Mouse (Mus musculus): Measurements from ENCODE around the gene Pip5k1a.
"Not testable (repeated sequence)": the region's sequence is repeated elsewhere in the genome, so short reads cannot be mapped to it uniquely, and the experiment has no call there.

Gene Pip5k1a

DNA sequence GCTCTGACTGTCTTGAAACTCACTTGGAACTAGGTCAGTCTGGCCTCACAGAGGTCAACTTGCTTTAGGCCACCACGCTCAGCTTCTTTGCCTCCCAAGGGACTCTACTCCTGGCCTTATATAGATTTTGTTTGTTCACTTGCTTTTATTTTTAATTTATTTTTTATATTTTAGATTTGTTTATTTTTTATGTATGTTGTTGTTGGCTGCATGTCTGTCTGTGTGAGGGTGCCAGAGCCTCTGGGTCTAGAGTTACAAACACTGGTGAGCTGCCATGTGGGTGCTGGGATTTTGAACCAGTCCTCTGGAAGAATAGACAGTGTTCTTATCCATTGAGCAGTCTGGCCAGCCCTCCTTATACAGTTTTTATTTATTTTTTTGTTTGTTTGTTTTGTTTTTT is 6.0 kb upstream of the Pip5k1a start:
- no peak for DNase-seq (ENCODE audit: low read depth, low spot score)

DNA sequence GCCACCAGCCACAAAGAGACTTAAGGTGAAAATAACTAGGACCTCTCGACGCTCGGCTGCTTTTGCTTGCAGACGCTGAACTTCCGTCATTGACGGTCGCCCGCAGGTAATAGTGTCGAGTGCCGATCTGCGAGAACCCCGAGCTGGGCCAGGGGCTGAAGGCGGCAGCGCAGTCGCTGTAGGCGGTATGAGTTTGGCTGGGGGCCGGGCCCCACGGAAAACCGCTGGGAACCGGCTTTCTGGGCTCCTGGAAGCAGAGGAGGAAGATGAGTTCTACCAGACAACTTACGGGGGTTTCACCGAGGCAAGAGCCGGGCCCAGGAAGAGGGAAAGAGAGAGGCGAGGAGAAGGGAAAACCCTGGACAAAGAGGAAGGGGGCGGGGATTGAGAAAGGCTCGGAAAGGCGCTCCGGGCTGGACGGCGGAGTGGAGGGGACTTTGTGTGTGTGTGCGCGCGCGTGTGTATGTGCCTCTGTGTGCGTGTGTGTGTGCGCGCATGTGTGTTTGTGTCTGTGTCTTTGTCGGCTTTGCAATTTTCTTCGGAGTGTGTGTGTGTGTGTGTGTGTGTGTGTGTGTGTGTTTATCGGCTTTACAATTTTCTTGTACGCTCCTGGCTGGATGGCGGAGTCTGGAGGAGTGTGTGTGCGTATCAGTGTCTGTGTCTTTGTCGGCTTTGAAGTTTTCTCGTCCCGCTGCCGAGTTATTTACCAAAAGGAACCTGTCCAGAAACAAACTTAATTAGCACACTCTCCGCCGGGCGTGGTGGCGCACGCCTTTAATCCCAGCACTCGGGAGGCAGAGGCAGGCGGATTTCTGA is 4.4 kb upstream of the Pip5k1a start, which contains the start of gene Vps72:
Vps72 (plus strand) TSS at position 112 of the 816 bp plus-strand sequence.
- peak; percentile 97 for DNase-seq (ENCODE audit: low read depth, low spot score)

GRCm38 (mm10) chr3:95107898-95108297 is 1.2 kb upstream of the Pip5k1a start:
- DNase-seq (ENCODE audit: low read depth, low spot score) = no peak

- not testable (repeated sequence) for DNase-seq (ENCODE audit: low read depth, low spot score)
These were observed 578 bp upstream of the Pip5k1a start for GRCm38 (mm10) chr3:95107308-95107707.

DNA sequence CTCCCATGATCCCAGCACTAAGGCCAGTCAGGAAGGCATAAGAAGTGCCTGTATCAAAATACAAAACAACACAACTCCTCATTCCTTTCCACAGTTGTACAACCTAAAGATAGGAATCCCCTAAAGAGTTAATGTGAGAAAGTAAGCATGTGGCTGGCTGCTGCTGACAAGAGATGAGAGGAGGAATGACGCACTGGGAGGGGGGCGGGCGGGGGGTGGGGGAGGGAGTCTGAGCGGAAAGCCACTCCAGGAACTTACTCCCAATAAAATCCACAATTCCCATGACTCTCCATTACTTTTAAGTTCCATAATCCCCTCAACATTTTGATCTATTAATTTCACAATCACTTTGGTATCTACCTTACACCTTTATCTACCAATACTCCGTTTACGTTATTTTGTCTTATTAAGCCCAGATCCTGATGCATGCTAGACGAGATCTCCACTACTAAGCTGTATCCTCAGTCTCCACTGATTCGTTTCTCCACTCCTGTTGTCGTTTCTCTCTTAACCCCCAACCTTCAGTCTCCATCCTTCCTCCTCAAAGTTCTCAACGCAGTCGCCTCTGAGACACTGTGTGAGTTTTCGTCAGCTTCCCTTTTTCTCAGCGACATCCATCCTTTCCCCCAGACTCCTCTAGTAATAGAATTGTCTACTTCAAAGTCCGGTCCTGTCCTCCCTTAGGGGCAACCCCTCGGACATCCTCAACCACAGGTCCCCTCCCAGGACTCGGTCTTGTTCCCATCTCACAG is 968 bp downstream of the Pip5k1a start:
- no peak for DNase-seq (ENCODE audit: low read depth, low spot score)

DNA sequence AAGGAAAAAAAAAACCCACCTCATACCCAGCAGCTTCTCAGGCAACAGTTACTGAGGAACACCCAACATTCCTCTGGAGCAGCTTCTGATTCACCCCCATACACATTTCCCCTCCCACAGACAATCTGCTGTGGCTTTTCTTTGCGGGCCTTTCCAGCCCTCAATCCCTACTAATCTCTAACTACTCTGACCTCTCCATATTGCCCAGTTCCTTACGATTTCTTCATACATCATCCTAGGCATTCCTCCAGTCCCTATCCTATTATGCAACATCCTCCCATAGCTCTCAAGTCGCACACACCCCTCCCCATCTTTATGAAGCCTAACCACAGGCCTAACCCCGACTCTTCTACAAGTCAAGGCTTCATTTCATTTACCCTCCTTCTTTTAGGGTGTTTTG is 1.6 kb downstream of the Pip5k1a start:
- DNase-seq (ENCODE audit: low read depth, low spot score) = no peak

- DNase-seq (ENCODE audit: low read depth, low spot score) = no peak
These were observed 5.9 kb downstream of the Pip5k1a start for GRCm38 (mm10) chr3:95100854-95101253.

DNA sequence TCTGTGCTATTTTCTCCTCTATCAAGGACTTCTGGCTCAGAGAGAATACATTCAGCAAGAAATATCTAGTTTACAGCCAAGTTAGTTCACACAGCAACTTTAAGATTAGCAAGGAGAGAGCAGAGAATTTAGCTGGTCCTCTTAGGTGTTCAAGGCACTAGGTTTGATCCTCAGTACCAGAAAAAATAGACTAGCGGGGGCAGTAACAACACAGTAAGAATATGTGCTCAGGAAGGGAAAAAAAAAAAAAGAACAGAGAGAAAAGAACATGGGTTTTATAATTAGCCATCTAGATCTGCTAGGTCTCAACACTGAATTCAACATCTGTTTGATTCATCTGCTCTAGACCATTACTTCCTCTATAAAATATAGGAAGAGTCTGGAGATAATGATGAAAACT is 18.7 kb downstream of the Pip5k1a start:
- DNase-seq (ENCODE audit: low read depth, low spot score) = no peak

DNA sequence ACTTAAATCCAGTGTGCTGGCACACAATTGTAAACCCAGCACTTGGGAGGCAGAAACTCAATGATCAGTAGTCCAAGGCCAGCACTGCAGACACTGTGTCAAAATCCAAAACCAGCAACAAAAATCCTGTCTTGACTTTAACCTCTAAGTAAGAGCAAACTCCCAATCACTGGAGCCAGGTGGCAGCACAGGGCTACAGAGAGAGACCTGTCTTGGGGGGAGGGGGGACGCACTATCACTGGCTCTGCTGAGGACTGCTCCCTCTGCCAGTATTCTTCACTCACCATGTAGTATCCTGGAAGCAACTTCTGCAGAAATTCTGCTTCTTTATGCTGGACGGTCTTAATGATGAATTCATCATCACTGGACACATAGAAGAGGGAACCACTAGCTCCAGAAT is 35.1 kb downstream of the Pip5k1a start:
- peak; percentile 77 for DNase-seq (ENCODE audit: low read depth, low spot score)

GRCm38 (mm10) chr3:95066570-95066969 is 40.2 kb downstream of the Pip5k1a start:
- peak; percentile 97 for DNase-seq (ENCODE audit: low read depth, low spot score)

GRCm38 (mm10) chr3:95066095-95066494 is 40.6 kb downstream of the Pip5k1a start:
- DNase-seq (ENCODE audit: low read depth, low spot score) = no peak

GRCm38 (mm10) chr3:95065553-95065952 is 41.2 kb downstream of the Pip5k1a start:
- DNase-seq (ENCODE audit: low read depth, low spot score) = no peak

GRCm38 (mm10) chr3:95063741-95064140 is 43.0 kb downstream of the Pip5k1a start:
- DNase-seq (ENCODE audit: low read depth, low spot score) = no peak

GRCm38 (mm10) chr3:95058078-95058477 is 48.7 kb downstream of the Pip5k1a start:
- peak; percentile 34 for DNase-seq (ENCODE audit: low read depth, low spot score)

DNA sequence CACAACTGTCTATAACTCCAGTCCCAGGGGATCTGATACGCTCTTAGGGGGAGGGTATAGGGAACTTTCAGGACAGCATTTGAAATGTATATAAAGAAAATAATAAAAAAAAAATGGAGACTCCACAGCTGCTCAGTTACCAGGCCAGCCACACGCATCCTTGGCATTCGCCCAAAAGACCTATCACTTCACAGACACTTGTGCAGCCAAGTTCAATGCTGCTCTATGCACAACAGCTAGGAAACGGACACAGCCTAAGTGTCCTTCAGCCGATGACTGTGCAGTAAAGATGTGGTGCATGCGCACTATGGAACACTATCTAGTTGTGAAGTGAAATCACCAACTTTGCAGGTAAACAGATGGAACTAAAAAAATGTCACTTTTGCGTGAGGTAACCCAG is 50.5 kb downstream of the Pip5k1a start:
- no peak for DNase-seq (ENCODE audit: low read depth, low spot score)

DNA sequence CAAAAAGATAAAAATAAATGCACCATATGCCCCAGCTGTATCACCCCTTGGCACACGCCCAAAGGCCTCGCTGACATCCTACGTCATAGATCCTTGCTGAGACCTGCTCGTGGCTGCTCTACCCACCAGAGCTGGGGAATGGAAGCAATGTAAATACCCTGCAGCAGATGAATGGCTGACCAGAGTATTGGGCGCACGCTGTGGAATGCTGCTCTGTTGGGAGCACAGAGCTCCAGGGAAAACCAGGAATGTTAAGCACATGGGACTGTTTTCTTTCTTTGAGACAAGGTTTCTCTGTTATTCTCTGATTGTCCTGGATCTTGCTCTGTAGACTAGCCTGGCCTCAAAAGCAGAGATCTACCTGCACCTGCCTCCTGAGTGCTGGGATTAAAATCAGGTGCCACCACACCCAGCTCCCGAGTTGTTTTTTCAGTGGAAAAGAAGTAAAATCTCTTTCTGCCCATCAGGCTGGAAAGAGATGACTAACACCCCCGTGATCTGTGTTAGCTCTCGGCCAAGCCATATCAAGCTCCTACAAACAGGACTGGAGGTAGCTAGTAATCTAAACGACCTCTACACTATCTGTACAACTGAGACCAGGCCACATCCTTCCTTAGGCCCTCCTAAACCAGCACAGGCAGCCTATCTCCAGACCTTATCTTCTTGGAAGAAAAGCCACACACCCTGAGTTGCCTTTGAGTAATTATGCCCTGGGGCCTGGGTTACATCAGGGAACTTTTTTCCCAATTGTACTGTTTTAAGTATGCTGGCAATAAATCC is 52.1 kb downstream of the Pip5k1a start:
- peak; percentile 45 for DNase-seq (ENCODE audit: low read depth, low spot score)

DNA sequence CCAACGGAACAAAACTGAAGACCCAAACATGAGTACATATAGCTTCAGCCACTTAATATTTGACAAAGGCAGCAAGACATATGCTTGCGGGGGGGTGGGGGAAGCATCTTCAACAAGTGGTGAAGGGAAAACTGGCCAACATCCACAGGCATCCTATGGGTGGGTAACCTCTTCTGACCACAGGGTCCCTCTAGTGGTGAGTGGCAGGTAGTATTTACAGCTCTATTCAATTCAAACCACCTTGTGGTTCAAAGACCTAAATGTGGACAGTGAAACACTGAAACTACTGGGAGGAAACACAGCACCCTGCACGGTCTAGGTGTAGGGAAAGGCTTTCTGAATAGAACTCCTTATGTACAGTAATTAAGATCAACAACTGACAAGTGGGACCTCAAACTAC is 53.0 kb downstream of the Pip5k1a start:
- DNase-seq (ENCODE audit: low read depth, low spot score) = peak; percentile 89

GRCm38 (mm10) chr3:95052959-95053358 is 53.8 kb downstream of the Pip5k1a start:
- DNase-seq (ENCODE audit: low read depth, low spot score) = peak; percentile 72

GRCm38 (mm10) chr3:95047914-95048313 is 58.8 kb downstream of the Pip5k1a start:
- no peak for DNase-seq (ENCODE audit: low read depth, low spot score)

DNA sequence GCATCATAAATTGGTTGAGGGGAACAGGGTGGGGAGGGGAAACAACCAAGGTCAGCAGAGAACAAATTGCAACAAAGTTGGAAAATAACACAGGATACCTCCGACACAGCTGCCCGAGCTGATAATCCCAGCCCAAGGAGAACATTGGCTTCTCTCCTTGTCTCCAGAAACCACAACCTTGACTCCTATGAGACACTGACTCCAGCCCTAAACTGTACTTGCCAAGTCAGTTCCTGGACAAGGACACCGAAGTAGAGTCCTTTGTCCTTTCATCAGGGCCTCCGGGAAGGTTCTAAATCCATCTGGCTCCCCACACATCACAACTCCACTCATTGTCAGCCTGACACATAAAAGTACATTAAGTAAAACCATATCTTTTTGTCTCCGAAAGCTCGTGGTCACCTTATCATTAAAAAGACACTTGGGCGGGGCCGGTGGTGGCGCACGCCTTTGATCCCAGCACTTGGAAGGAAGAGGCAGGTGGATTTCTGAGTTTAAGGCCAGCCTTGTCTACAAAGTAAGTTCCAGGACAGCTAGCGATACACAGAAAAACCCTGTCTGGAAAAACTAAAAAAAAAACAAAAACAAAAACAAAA is 60.2 kb downstream of the Pip5k1a start:
- no peak for DNase-seq (ENCODE audit: low read depth, low spot score)

DNA sequence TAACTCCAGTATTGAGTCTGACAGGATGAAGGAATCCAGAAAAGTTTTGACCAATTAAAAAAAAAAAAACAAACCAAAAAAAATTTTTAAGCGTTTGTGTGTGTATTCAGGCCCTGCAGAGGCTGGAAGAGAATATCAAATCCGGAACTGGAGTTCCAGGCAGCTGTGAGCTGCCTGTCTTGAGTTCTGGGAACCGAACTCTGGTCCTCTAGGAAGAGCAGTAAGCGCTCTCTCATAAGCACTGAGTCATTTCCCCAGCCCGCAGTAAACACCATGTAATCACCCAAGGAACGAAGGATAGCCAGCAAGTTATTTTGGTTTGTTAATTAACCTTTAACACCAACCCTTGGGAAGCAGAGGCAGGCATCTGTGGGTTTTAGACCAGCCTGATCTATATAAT is 63.5 kb downstream of the Pip5k1a start:
- no peak for DNase-seq (ENCODE audit: low read depth, low spot score)

DNA sequence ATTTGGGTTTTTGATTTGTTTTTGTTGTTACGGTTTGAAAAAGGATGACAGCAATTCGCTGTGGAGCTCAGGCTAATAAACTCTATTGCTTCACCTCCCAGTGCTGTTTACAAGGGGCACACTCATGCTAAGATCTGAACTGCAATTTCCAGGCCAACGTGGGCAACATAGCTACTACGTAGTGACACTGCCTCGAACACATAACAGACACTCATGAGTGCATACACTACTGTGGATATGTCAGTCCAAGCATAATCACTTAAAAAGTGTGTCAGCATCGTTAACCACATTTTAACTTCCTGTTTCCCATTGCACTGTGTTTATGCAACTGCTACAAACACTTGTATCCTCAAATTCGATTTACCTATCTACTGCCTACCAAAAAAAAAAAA is 63.9 kb downstream of the Pip5k1a start:
- no peak for DNase-seq (ENCODE audit: low read depth, low spot score)
